22 mouse cellular contexts compared by ENCODE assay signal in the genomic region with DNA sequence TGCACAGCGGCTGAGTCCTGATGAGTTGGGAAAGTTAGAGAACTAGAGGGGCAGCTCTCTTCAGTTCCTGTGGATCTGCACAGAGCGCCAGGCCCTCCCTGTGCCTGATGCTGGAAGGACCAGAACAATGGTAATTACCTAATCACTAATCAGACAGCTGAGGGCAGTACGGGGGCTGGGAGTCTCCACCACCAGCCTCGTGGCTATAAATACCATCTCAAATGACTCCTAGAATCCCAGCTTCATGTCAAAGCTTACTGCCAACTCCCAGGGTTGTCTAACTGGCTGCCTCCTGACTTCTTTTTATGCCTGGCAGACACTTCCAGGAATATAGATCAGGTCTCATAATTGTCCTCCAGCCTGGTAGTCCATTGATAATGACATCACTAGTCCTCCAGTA. TPM values are rescaled to one million over a fixed set of nuclear protein-coding genes. Genes with fewer than 3 reads are reported as not detected.
A peak's percentile ranks its signal among the peaks of the same experiment; 100 is the strongest.
DNase-seq lines count a peak whose midpoint lies in the region; ATAC-seq and TF ChIP-seq lines count a peak whose summit lies in the region.
"Had no signal": no experiment of that assay in that cellular context is flagged by ENCODE, and none has a peak within 500 bp of the region (broad histone marks: within the 10 kb centered on the region; RNA-seq: fewer than 3 reads in every experiment).

No protein-coding gene starts in this region.

- 0 out of 2 replicates have a peak overlapping the region, but pooled peaks have one; percentile 31 for H3K9ac ChIP-seq in embryonic facial prominence, embryonic 14.5 days (ENCODE audit: low read depth, low read length)
- H3K9ac ChIP-seq in heart, embryonic 11.5 days (ENCODE audit: low read depth, low read length), result peak overlapping the region; percentile 58; the same call in 1 of the 2 replicates
- H3K9ac ChIP-seq in heart, postnatal 0 days (replicated peaks; ENCODE audit: low read depth, low read length), result no peak overlapping the region
- no peak overlapping the region for H3K9ac ChIP-seq in midbrain, embryonic 16.5 days (ENCODE audit: low read depth, low read length)
- H3K9ac ChIP-seq: hindbrain, embryonic 14.5 days; liver, postnatal 0 days; neural tube, embryonic 12.5 days had no signal

- no peak overlapping the region; the same call in 1 of the 2 replicates for H3K27ac ChIP-seq in embryonic facial prominence, embryonic 14.5 days (replicated peaks; ENCODE audit: low read depth, low read length)
- no peak overlapping the region for H3K27ac ChIP-seq in embryonic facial prominence, embryonic 10.5 days (replicated peaks)
- peak overlapping the region; percentile 77 for H3K27ac ChIP-seq in heart, embryonic 10.5 days
- peak overlapping the region; percentile 38 for H3K27ac ChIP-seq in heart, embryonic 11.5 days (ENCODE audit: low read depth, low read length)
- peak overlapping the region; percentile 76 for H3K27ac ChIP-seq in heart, postnatal 0 days (ENCODE audit: low read depth)
- no peak overlapping the region for H3K27ac ChIP-seq in midbrain, embryonic 16.5 days (ENCODE audit: low read length)
- H3K27ac ChIP-seq: hindbrain, embryonic 14.5 days; macrophage; midbrain, embryonic 10.5 days; neural tube, embryonic 12.5 days had no signal

- H3K4me2 ChIP-seq in embryonic facial prominence, embryonic 14.5 days (ENCODE audit: low read depth, low read length), result no peak overlapping the region
- no peak overlapping the region for H3K4me2 ChIP-seq in heart, embryonic 11.5 days
- H3K4me2 ChIP-seq in heart, postnatal 0 days (ENCODE audit: low read depth, low read length), result no peak overlapping the region
- no peak overlapping the region for H3K4me2 ChIP-seq in midbrain, embryonic 16.5 days (ENCODE audit: low read length)
- H3K4me2 ChIP-seq: hindbrain, embryonic 14.5 days; liver, embryonic 11.5 days; neural tube, embryonic 12.5 days had no signal

- no peaks in the 10 kb centered on the region for H3K36me3 ChIP-seq in embryonic facial prominence, embryonic 14.5 days (ENCODE audit: control insufficient read depth, insufficient read depth, low read length)
- H3K36me3 ChIP-seq in embryonic facial prominence, embryonic 10.5 days (replicated peaks), result no peaks in the 10 kb centered on the region
- no peaks in the 10 kb centered on the region for H3K36me3 ChIP-seq in heart, embryonic 10.5 days
- no peaks in the 10 kb centered on the region for H3K36me3 ChIP-seq in heart, embryonic 11.5 days (ENCODE audit: control insufficient read depth, insufficient read depth, low read length)
- H3K36me3 ChIP-seq in heart, postnatal 0 days (replicated peaks; ENCODE audit: control insufficient read depth, insufficient read depth, low read length), result no peaks in the 10 kb centered on the region
- H3K36me3 ChIP-seq in midbrain, embryonic 16.5 days (ENCODE audit: control insufficient read depth, insufficient read depth, low read length), result no peaks in the 10 kb centered on the region
- H3K36me3 ChIP-seq: midbrain, embryonic 10.5 days; neural tube, embryonic 12.5 days had no signal

- WGBS in embryonic facial prominence, embryonic 14.5 days, result 32% methylated on average over 4 of the region's 4 CpGs
- WGBS in embryonic facial prominence, embryonic 10.5 days, result 48% methylated on average over 4 of the region's 4 CpGs
- WGBS in heart, embryonic 10.5 days, result 23% methylated on average over 4 of the region's 4 CpGs
- WGBS in heart, embryonic 11.5 days (ENCODE audit: insufficient replicate concordance), result 27% methylated on average over 4 of the region's 4 CpGs
- WGBS in heart, postnatal 0 days, result 18% methylated on average over 4 of the region's 4 CpGs
- 51% methylated on average over 4 of the region's 4 CpGs for WGBS in midbrain, embryonic 16.5 days

- H3K4me1 ChIP-seq in embryonic facial prominence, embryonic 14.5 days (ENCODE audit: control insufficient read depth, insufficient read depth, low read length), result peaks cover 3% of the 10 kb centered on the region; the same call in 1 of the 2 replicates
- H3K4me1 ChIP-seq in embryonic facial prominence, embryonic 10.5 days, result peaks cover 10% of the 10 kb centered on the region
- H3K4me1 ChIP-seq in heart, embryonic 10.5 days, result peaks cover 14% of the 10 kb centered on the region
- peaks cover 11% of the 10 kb centered on the region for H3K4me1 ChIP-seq in heart, embryonic 11.5 days (ENCODE audit: control insufficient read depth, insufficient read depth, low read length)
- H3K4me1 ChIP-seq in heart, postnatal 0 days (ENCODE audit: control insufficient read depth, insufficient read depth), result 0 out of 2 replicates have a peak, but pooled peaks cover 4% of the 10 kb centered on the region
- peaks cover 5% of the 10 kb centered on the region for H3K4me1 ChIP-seq in midbrain, embryonic 16.5 days (ENCODE audit: control insufficient read depth, insufficient read depth, low read length)
- H3K4me1 ChIP-seq: neural tube, embryonic 12.5 days had no signal

- no peak for TF ChIP-seq CTCF in heart, postnatal 0 days (IDR thresholded peaks at IDR 0.05; ENCODE audit: low read depth)

- H3K27me3 ChIP-seq in embryonic facial prominence, embryonic 14.5 days (replicated peaks; ENCODE audit: control insufficient read depth, insufficient read depth, low read length), result no peaks in the 10 kb centered on the region
- H3K27me3 ChIP-seq in embryonic facial prominence, embryonic 10.5 days (replicated peaks; ENCODE audit: low read depth, poor library complexity, severe bottlenecking), result no peaks in the 10 kb centered on the region
- H3K27me3 ChIP-seq in heart, embryonic 10.5 days (ENCODE audit: insufficient read depth, poor library complexity, severe bottlenecking), result no peaks in the 10 kb centered on the region
- no peaks in the 10 kb centered on the region for H3K27me3 ChIP-seq in heart, embryonic 11.5 days (ENCODE audit: control insufficient read depth, insufficient read depth, low read length)
- no peaks in the 10 kb centered on the region for H3K27me3 ChIP-seq in heart, postnatal 0 days (ENCODE audit: control insufficient read depth, insufficient read depth, low read length)
- no peaks in the 10 kb centered on the region for H3K27me3 ChIP-seq in midbrain, embryonic 16.5 days (ENCODE audit: control insufficient read depth, insufficient read depth, low read depth, low read length)
- H3K27me3 ChIP-seq: neural tube, embryonic 12.5 days had no signal

- no peak for ATAC-seq in embryonic facial prominence, embryonic 14.5 days (ENCODE audit: low read depth)
- ATAC-seq in heart, embryonic 11.5 days (replicated peaks; ENCODE audit: insufficient number of reproducible peaks, low FRiP score, low TSS enrichment), result no peak
- ATAC-seq in heart, postnatal 0 days (ENCODE audit: insufficient read depth, low read depth), result no peak
- ATAC-seq in midbrain, embryonic 16.5 days, result no peak
- ATAC-seq: liver, postnatal 0 days; lung, postnatal 0 days had no signal

- no peak for DNase-seq in embryonic facial prominence, embryonic 14.5 days (ENCODE audit: low spot score)
- DNase-seq in embryonic facial prominence, embryonic 10.5 days (ENCODE audit: low spot score), result no peak
- no peak for DNase-seq in heart, embryonic 10.5 days (ENCODE audit: low spot score)
- no peak for DNase-seq in heart, adult 8-10 months (ENCODE audit: low spot score)
- peak; percentile 71 for DNase-seq in heart, postnatal 0 days (ENCODE audit: low spot score)
- DNase-seq in cerebellum, postnatal 36 days, result no peak
- DNase-seq: adrenal gland, postnatal 25 days; cerebellum, adult 9-10 months; kidney, adult 8-10 months; kidney, postnatal 10 days; liver, postnatal 0 days; retina, postnatal 1 day; thymus, postnatal 36 days had no signal

- H3K4me3 ChIP-seq in embryonic facial prominence, embryonic 14.5 days (ENCODE audit: low read depth, low read length), result no peak overlapping the region
- no peak overlapping the region for H3K4me3 ChIP-seq in embryonic facial prominence, embryonic 10.5 days
- H3K4me3 ChIP-seq in heart, embryonic 10.5 days, result no peak overlapping the region
- no peak overlapping the region for H3K4me3 ChIP-seq in heart, embryonic 11.5 days (ENCODE audit: low read depth, low read length)
- H3K4me3 ChIP-seq in heart, postnatal 0 days (ENCODE audit: low read depth, low read length), result no peak overlapping the region
- H3K4me3 ChIP-seq in midbrain, embryonic 16.5 days (ENCODE audit: low read depth, low read length), result no peak overlapping the region
- H3K4me3 ChIP-seq: midbrain, embryonic 10.5 days; neural tube, embryonic 12.5 days had no signal

- H3K9me3 ChIP-seq in embryonic facial prominence, embryonic 14.5 days (ENCODE audit: control insufficient read depth, low read length), result no peaks in the 10 kb centered on the region
- no peaks in the 10 kb centered on the region for H3K9me3 ChIP-seq in embryonic facial prominence, embryonic 10.5 days
- H3K9me3 ChIP-seq in heart, embryonic 10.5 days, result no peaks in the 10 kb centered on the region
- H3K9me3 ChIP-seq in heart, embryonic 11.5 days (replicated peaks; ENCODE audit: control insufficient read depth, low read length), result no peaks in the 10 kb centered on the region
- H3K9me3 ChIP-seq in heart, postnatal 0 days (replicated peaks; ENCODE audit: control insufficient read depth, low read length), result no peaks in the 10 kb centered on the region
- H3K9me3 ChIP-seq in midbrain, embryonic 16.5 days (replicated peaks; ENCODE audit: control insufficient read depth, low read length, poor library complexity, severe bottlenecking), result no peaks in the 10 kb centered on the region
- H3K9me3 ChIP-seq: midbrain, embryonic 10.5 days; neural tube, embryonic 12.5 days had no signal

- TF ChIP-seq EP300 in heart, postnatal 0 days (IDR thresholded peaks at IDR 0.05; ENCODE audit: low read depth), result no peak

RNA-seq across cellular contexts. Expression of a gene that starts 4.9 kb away (rescaled TPM):
- polyA plus RNA-seq in embryonic facial prominence, embryonic 14.5 days (2014; fragmentation: Nextera tagmentation; extraction: Ambion mirVana), result 216 and 228 TPM in 2 replicates
- polyA plus RNA-seq in embryonic facial prominence, embryonic 10.5 days (2016; fragmentation: Nextera tagmentation; extraction: Ambion mirVana), result 453 and 489 TPM in 2 replicates
- 320 and 388 TPM in 2 replicates for polyA plus RNA-seq in heart, embryonic 10.5 days (2016; fragmentation: Nextera tagmentation; extraction: Ambion mirVana)
- 100 to 1,000 TPM in 3 of 4 experiments, 10 to 100 TPM in 1; 96.7 to 125 (median 109) TPM for total RNA-seq in heart, adult 8-10 months (2022)
- polyA plus RNA-seq in heart, embryonic 11.5 days (2014; fragmentation: Nextera tagmentation; extraction: Ambion mirVana), result 266 and 283 TPM in 2 replicates
- 94.6 and 99.7 TPM in 2 replicates for total RNA-seq in heart, postnatal 0 days (2014; rRNA removed; ENCODE audit: low replicate concordance)
- 98.3 and 98.5 TPM in 2 replicates for polyA plus RNA-seq in heart, postnatal 0 days (2015; fragmentation: Nextera tagmentation; extraction: Ambion mirVana)
- 204 and 211 TPM in 2 replicates for polyA plus RNA-seq in midbrain, embryonic 16.5 days (2015; fragmentation: Nextera tagmentation; extraction: Ambion mirVana)

RNA-seq across cellular contexts. Expression of a gene that starts 11.9 kb away (rescaled TPM):
- polyA plus RNA-seq in embryonic facial prominence, embryonic 14.5 days (2014; fragmentation: Nextera tagmentation; extraction: Ambion mirVana), result 27.1 and 30.3 TPM in 2 replicates
- 5.0 and 5.4 TPM in 2 replicates for polyA plus RNA-seq in embryonic facial prominence, embryonic 10.5 days (2016; fragmentation: Nextera tagmentation; extraction: Ambion mirVana)
- polyA plus RNA-seq in heart, embryonic 10.5 days (2016; fragmentation: Nextera tagmentation; extraction: Ambion mirVana), result 8.0 and 12.4 TPM in 2 replicates
- total RNA-seq in heart, adult 8-10 months (2022), result 100 to 1,000 TPM; 318 to 340 (median 328) TPM
- 13.3 and 16.7 TPM in 2 replicates for polyA plus RNA-seq in heart, embryonic 11.5 days (2014; fragmentation: Nextera tagmentation; extraction: Ambion mirVana)
- 122 and 170 TPM in 2 replicates for total RNA-seq in heart, postnatal 0 days (2014; rRNA removed; ENCODE audit: low replicate concordance)
- 112 and 113 TPM in 2 replicates for polyA plus RNA-seq in heart, postnatal 0 days (2015; fragmentation: Nextera tagmentation; extraction: Ambion mirVana)
- 4.4 and 5.9 TPM in 2 replicates for polyA plus RNA-seq in midbrain, embryonic 16.5 days (2015; fragmentation: Nextera tagmentation; extraction: Ambion mirVana)

RNA-seq across cellular contexts. Expression of a gene that starts 25.4 kb away (rescaled TPM):
- polyA plus RNA-seq in embryonic facial prominence, embryonic 14.5 days (2014; fragmentation: Nextera tagmentation; extraction: Ambion mirVana), result 10.4 and 10.8 TPM in 2 replicates
- 7.1 and 8.0 TPM in 2 replicates for polyA plus RNA-seq in embryonic facial prominence, embryonic 10.5 days (2016; fragmentation: Nextera tagmentation; extraction: Ambion mirVana)
- 10.6 and 22.7 TPM in 2 replicates for polyA plus RNA-seq in heart, embryonic 10.5 days (2016; fragmentation: Nextera tagmentation; extraction: Ambion mirVana)
- 1 to 10 TPM; 3.3 to 9.6 (median 4.4) TPM for total RNA-seq in heart, adult 8-10 months (2022)
- 11.5 and 11.9 TPM in 2 replicates for polyA plus RNA-seq in heart, embryonic 11.5 days (2014; fragmentation: Nextera tagmentation; extraction: Ambion mirVana)
- 8.9 and 11.1 TPM in 2 replicates for total RNA-seq in heart, postnatal 0 days (2014; rRNA removed; ENCODE audit: low replicate concordance)
- polyA plus RNA-seq in heart, postnatal 0 days (2015; fragmentation: Nextera tagmentation; extraction: Ambion mirVana), result 4.9 and 5.1 TPM in 2 replicates
- 3.0 and 3.5 TPM in 2 replicates for polyA plus RNA-seq in midbrain, embryonic 16.5 days (2015; fragmentation: Nextera tagmentation; extraction: Ambion mirVana)

RNA-seq across cellular contexts. Expression of a gene that starts 48.8 kb away (rescaled TPM):
- polyA plus RNA-seq in embryonic facial prominence, embryonic 14.5 days (2014; fragmentation: Nextera tagmentation; extraction: Ambion mirVana), result 10.1 and 13.4 TPM in 2 replicates
- polyA plus RNA-seq in embryonic facial prominence, embryonic 10.5 days (2016; fragmentation: Nextera tagmentation; extraction: Ambion mirVana), result 8.3 and 8.8 TPM in 2 replicates
- polyA plus RNA-seq in heart, embryonic 10.5 days (2016; fragmentation: Nextera tagmentation; extraction: Ambion mirVana), result 11.3 and 16.7 TPM in 2 replicates
- total RNA-seq in heart, adult 8-10 months (2022), result 10 to 100 TPM; 26.1 to 30.5 (median 27.3) TPM
- 13.4 and 14.7 TPM in 2 replicates for polyA plus RNA-seq in heart, embryonic 11.5 days (2014; fragmentation: Nextera tagmentation; extraction: Ambion mirVana)
- total RNA-seq in heart, postnatal 0 days (2014; rRNA removed; ENCODE audit: low replicate concordance), result 12.6 and 32.0 TPM in 2 replicates
- polyA plus RNA-seq in heart, postnatal 0 days (2015; fragmentation: Nextera tagmentation; extraction: Ambion mirVana), result 27.1 and 28.4 TPM in 2 replicates
- 17.2 and 17.3 TPM in 2 replicates for polyA plus RNA-seq in midbrain, embryonic 16.5 days (2015; fragmentation: Nextera tagmentation; extraction: Ambion mirVana)
- total RNA-seq: common myeloid progenitor, adult 5-6 weeks had no signal

RNA-seq across cellular contexts. Expression of a gene that starts 48.8 kb away (rescaled TPM):
- 21.9 and 22.9 TPM in 2 replicates for polyA plus RNA-seq in embryonic facial prominence, embryonic 14.5 days (2014; fragmentation: Nextera tagmentation; extraction: Ambion mirVana)
- polyA plus RNA-seq in embryonic facial prominence, embryonic 10.5 days (2016; fragmentation: Nextera tagmentation; extraction: Ambion mirVana), result 20.1 and 20.9 TPM in 2 replicates
- 23.9 and 25.2 TPM in 2 replicates for polyA plus RNA-seq in heart, embryonic 10.5 days (2016; fragmentation: Nextera tagmentation; extraction: Ambion mirVana)
- 10 to 100 TPM; 26.8 to 34.4 (median 29.9) TPM for total RNA-seq in heart, adult 8-10 months (2022)
- 24.6 and 25.2 TPM in 2 replicates for polyA plus RNA-seq in heart, embryonic 11.5 days (2014; fragmentation: Nextera tagmentation; extraction: Ambion mirVana)
- 42.1 and 45.3 TPM in 2 replicates for total RNA-seq in heart, postnatal 0 days (2014; rRNA removed; ENCODE audit: low replicate concordance)
- polyA plus RNA-seq in heart, postnatal 0 days (2015; fragmentation: Nextera tagmentation; extraction: Ambion mirVana), result 48.1 and 49.5 TPM in 2 replicates
- polyA plus RNA-seq in midbrain, embryonic 16.5 days (2015; fragmentation: Nextera tagmentation; extraction: Ambion mirVana), result 19.4 and 19.6 TPM in 2 replicates

Comparison
In these comparisons a context has a peak if more than half of its experiments do, and no peak if none do; other contexts are left out.
1. H3K9ac ChIP-seq: peak in embryonic facial prominence, embryonic 14.5 days (single experiment) and heart, embryonic 11.5 days (single experiment); none in heart, postnatal 0 days (single experiment) and midbrain, embryonic 16.5 days (single experiment).
2. H3K27ac ChIP-seq: peak in heart, embryonic 10.5 days (single experiment), heart, embryonic 11.5 days (single experiment) and heart, postnatal 0 days (single experiment); none in embryonic facial prominence, embryonic 14.5 days (single experiment), embryonic facial prominence, embryonic 10.5 days (single experiment) and midbrain, embryonic 16.5 days (single experiment).